Mouse (Mus musculus) MEL-GATA-1-ER (cell line): ENCODE measurements around the gene Speer3.
"Not testable (repeated sequence)": the region's sequence is repeated elsewhere in the genome, so short reads cannot be mapped to it uniquely, and the experiment has no call there.

ENCODE experiments used
- DNase-seq: peaks from one replicate; pipeline ENCODE4 v3.0.0-alpha.2; 2012; ENCODE audit warnings: low read depth; ENCODE audit errors: extremely low read depth

The Speer3 gene

GRCm38 (mm10) chr5:13791319-13791718 lies at the start of gene Speer3:
Gene Speer3, plus strand, starts transcription at chr5:13791619.
- no peak for DNase-seq

- DNase-seq, result not testable (repeated sequence)
Observed at GRCm38 (mm10) chr5:13810496-13810895, 19.1 kb downstream of the Speer3 start.

- DNase-seq, result no peak
Observed at GRCm38 (mm10) chr5:13825108-13825507, 33.7 kb downstream of the Speer3 start.

- DNase-seq, result no peak
Observed at GRCm38 (mm10) chr5:13826708-13827107, 35.3 kb downstream of the Speer3 start.

- DNase-seq, result no peak
Observed at GRCm38 (mm10) chr5:13844317-13844716, 52.9 kb downstream of the Speer3 start.
